Mouse (Mus musculus): ENCODE data around the gene Rftn1. TPM values are rescaled to one million over a fixed set of nuclear protein-coding genes. Genes with fewer than 3 reads are reported as not detected.

The Rftn1 gene
- total RNA-seq, 2 experiments from 2014 or later, result 11.4 to 16.9 TPM

DNA sequence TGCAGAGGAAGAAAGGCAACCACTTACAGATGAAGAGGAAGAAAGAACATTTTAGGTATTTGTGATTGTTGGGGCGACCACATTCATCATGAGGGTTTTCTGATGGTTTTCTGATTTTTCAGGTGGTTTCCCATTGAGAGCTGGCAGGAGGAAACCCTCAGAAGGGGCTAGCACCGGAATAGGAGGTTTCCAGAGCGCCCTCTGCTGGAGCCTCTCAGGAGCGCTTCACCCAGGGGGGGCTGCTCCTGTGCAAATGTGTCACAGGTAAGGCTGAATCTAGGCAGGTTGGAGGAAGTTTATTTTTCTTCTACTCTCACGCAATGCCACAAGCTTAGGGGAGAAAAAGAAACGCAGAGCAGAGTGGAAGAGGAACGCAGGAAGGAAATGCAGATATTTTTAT, 225.4 kb downstream of the Rftn1 start:
- intact Hi-C loops (cut with DNase I), result no loop called here

DNA sequence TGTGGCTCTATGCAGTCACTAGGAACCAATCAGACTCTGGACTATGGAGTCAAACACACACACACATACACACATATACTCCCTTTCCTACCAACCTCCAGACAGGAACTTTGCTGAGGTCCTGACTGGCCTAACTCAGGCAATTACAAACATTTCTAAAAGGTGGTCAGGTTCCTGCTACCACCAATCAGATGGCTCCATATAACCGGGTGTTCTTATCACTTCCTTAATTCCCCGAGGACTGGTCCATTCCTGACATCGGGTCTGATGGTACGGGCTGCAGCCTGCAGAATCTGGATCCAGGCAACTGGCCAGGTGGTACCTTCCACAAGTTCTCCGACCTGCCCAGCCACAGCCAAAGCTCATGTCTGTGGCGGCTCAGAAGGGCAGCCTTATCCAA, 226.0 kb downstream of the Rftn1 start:
- Histone ChIP-seq H3K4me3 (no peak overlapping the region), H3K27ac (no peak overlapping the region)
- no peak for TF ChIP-seq CTCF (IDR thresholded peaks at IDR 0.05)
- intact Hi-C loops (cut with DNase I), result no loop called here
- DNase-seq, result no peak

More for the DNA sequence above, 225.4 kb downstream of the Rftn1 start:
- no peak overlapping the region for H3K4me3 ChIP-seq
- peak; percentile 48 for TF ChIP-seq CTCF (IDR thresholded peaks at IDR 0.05)
- DNase-seq, result no peak
- no peak overlapping the region for H3K27ac ChIP-seq

DNA sequence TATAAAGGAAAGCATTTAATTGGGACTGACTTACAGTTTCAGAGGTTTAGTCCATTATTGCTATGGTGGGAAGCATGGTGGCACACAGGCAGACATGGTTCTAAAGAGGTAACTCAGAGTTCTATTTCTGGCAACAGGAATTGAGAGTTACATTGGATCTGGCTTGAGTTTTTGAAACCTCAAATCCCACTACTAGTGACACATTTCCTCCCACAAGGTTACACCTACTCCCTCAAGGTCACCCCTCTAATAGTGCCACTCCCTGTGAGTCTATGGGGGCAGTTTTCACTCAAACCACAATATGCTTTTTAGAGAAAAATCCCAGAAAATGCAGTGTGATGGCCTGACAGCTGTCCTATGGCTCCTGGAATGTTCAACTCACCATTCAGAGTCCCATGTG, 231.5 kb downstream of the Rftn1 start:
- no peak for TF ChIP-seq CTCF (IDR thresholded peaks at IDR 0.05)
- DNase-seq, result no peak
- intact Hi-C loops (cut with DNase I), result no loop called here
- H3K27ac ChIP-seq, result no peak overlapping the region
- H3K4me3 ChIP-seq, result no peak overlapping the region

DNA sequence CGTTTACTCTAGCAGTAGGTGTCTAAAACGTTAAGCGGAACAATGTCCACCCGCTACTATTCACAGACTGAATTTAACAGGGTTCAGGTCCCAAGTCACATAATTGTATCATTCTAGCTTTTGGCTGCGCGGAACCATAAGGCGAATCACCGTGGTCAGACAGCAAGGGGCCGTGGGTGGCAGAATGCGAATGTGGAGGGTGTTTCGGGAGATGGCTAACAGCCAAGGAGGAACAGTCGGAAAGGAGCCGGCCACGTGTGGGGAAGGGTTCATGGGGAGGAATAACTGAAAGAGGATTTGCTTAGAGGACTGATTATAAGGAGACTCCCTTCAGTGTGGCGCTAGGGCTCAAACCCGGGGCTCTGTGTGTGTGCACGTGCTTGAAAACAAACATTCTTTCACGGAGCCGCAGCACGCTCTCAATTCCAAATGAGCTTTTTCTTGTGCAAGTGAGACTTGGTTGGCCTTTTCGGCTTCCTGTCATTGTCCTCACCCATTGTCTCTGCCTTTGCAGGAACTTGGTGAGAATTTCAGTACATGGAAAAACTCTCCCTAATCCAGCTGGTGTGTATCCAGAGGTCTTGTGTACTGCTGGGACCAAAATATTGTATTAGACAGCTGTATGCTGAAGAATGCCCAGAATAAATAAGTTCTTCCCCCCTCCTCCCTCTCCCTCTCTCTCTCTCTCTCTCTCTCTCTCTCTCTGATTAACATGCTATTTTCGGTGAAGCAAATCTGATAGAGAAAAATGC, 238.4 kb downstream of the Rftn1 start:
- intact Hi-C loops (cut with DNase I), result loop anchor here (5.0 kb wide), 1 partner anchor 240 kb away; the partner anchor contains the start of gene Rftn1
- TF ChIP-seq CTCF (IDR thresholded peaks at IDR 0.05), result no peak
- Histone ChIP-seq H3K27ac (peak overlapping the region; percentile 85), H3K4me3 (peak overlapping the region; percentile 63)
- peak; percentile 28 for DNase-seq

DNA sequence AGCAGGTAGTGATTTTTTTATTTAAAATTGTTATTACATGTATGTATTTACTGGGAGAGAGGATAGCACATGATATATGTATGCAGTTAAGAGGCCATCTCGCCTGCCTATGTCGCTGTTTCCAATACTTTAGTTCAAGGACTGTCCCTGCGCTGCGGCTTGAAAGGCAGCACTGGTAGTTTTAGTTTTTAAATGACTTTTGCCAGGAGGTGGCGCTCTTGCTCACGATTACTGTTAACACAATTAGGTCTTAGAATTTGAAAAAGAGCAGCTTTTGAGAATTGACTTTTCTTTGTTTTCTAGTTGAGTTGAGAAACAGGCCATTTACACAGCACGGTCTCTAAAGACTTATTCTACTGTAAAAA, 239.0 kb downstream of the Rftn1 start:
- Histone ChIP-seq H3K27ac (peak overlapping the region; percentile 85), H3K4me3 (peak overlapping the region; percentile 63)
- TF ChIP-seq CTCF (IDR thresholded peaks at IDR 0.05), result peak; percentile 78
- peak; percentile 76 for DNase-seq
- intact Hi-C loops (cut with DNase I), result loop anchor here (5.0 kb wide), 1 partner anchor 241 kb away; the partner anchor contains the start of gene Rftn1

DNA sequence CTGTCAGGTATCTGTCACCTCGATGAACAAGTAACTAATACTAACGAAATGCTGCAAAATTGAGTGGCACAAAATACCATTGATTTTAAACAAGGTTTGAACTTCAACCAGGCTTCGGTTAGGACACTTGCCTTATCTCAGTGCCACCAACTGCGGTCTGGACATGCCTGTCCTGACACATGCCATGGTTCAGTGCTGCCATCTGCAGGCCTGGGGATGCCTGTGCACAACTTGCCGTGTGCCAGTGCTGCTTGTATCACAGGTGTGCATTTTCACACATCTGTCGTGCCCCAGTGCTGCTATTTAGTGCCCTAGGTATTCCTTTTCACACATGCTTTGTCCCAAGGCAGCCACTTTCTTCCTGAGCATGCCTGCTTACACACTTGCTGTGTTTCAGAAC, 247.8 kb downstream of the Rftn1 start:
- Histone ChIP-seq H3K4me3 (no peak overlapping the region), H3K27ac (no peak overlapping the region)
- intact Hi-C loops (cut with DNase I), result no loop called here
- peak; percentile 48 for DNase-seq
- peak; percentile 70 for TF ChIP-seq CTCF (IDR thresholded peaks at IDR 0.05)

Other genes starting within 250 kb of the Rftn1 start
- gene Dazl, start 103.0 kb upstream of the Rftn1 start, total RNA-seq (2021), result under 1 TPM; 0.18 to 0.22 TPM